Mouse (Mus musculus) liver, embryonic 11.5 days (tissue): ENCODE results near the gene Appl1. TPM values are rescaled to one million over a fixed set of nuclear protein-coding genes. Genes with fewer than 3 reads are reported as not detected.
"Not testable (repeated sequence)": the region's sequence is repeated elsewhere in the genome, so short reads cannot be mapped to it uniquely, and the experiment has no call there.

Experiments
- ATAC-seq: fragments of 200-750 bp; cut with Nextera tagmentation; replicated peaks from 2 replicates; pipeline ENCODE4 v1.8.0; 2017; ENCODE audit warnings: moderate number of reproducible peaks, mild to moderate bottlenecking, moderate TSS enrichment, moderate library complexity; ENCODE audit not compliant: low FRiP score
- DNase-seq: peaks from one replicate; pipeline ENCODE4 v3.0.0-alpha.2; 2017; ENCODE audit warnings: low spot score
- H3K27ac ChIP-seq: fragments of 300-500 bp; sonication (generic); 2 replicates; pipeline ENCODE4 v1.5.1; 2014; ENCODE audit warnings: mild to moderate bottlenecking, low read depth, low read length, control low read depth
- H3K27me3 ChIP-seq: fragments of 300-500 bp; sonication (generic); replicated peaks from 2 replicates; pipeline ENCODE4 v1.6.1; 2014; ENCODE audit warnings: low read length, mixed read lengths; ENCODE audit not compliant: control insufficient read depth, insufficient read depth
- H3K36me3 ChIP-seq: fragments of 300-500 bp; sonication (generic); 2 replicates; pipeline ENCODE4 v1.6.1; 2014; ENCODE audit warnings: mild to moderate bottlenecking, low read length, moderate library complexity, mixed read lengths; ENCODE audit not compliant: control insufficient read depth, insufficient read depth
- H3K4me1 ChIP-seq: fragments of 300-500 bp; sonication (generic); replicated peaks from 2 replicates; pipeline ENCODE4 v1.6.1; 2014; ENCODE audit warnings: low read length, mixed read lengths; ENCODE audit not compliant: control insufficient read depth, insufficient read depth
- H3K4me2 ChIP-seq: fragments of 300-500 bp; sonication (generic); 2 replicates; pipeline ENCODE4 v1.6.1; 2014; ENCODE audit warnings: mild to moderate bottlenecking, control low read depth, moderate library complexity
- H3K4me3 ChIP-seq: fragments of 300-500 bp; sonication (generic); 2 replicates; pipeline ENCODE4 v1.5.1; 2014; ENCODE audit warnings: low read depth, low read length, control low read depth
- H3K9ac ChIP-seq: fragments of 300-500 bp; sonication (generic); 2 replicates; pipeline ENCODE4 v1.6.1; 2014; ENCODE audit warnings: low read depth, low read length, control low read depth
- H3K9me3 ChIP-seq: fragments of 300-500 bp; sonication (generic); 2 replicates; pipeline ENCODE4 v1.6.1; 2016; ENCODE audit warnings: low read length, inconsistent platforms, mixed read lengths; ENCODE audit not compliant: control insufficient read depth
- WGBS: fragments of 180-500 bp; shearing (Covaris S2); extraction: QIAGEN DNeasy Blood & Tissue Kit; methylation state at CpG from one replicate; pipeline ENCODE4 v1.1.7; 2014; 5-methylcytosine and 5-hydroxymethylcytosine counted together
- polyA plus RNA-seq: library from polyadenylated mRNA; unstranded; fragments of >200 nt; fragmentation: Nextera tagmentation; extraction: Ambion mirVana; gene quantifications from 2 replicates; pipeline ENCODE4 v1.2.1, GENCODE M21; 2014

The Appl1 gene
- polyA plus RNA-seq, 1 experiment from 2014 or later, result 14.2 TPM

- Histone ChIP-seq H3K9me3 (no peaks in the 10 kb centered on the region), H3K27ac (no peak overlapping the region), H3K4me3 (no peak overlapping the region), H3K4me1 (no peaks in the 10 kb centered on the region), H3K4me2 (no peak overlapping the region), H3K36me3 (no peaks in the 10 kb centered on the region), H3K9ac (no peak overlapping the region), H3K27me3 (no peaks in the 10 kb centered on the region)
- no peak for DNase-seq
- WGBS, result 85% methylated on average over 3 of the region's 3 CpGs
- ATAC-seq, result no peak
These were observed 36.1 kb downstream of the Appl1 start for GRCm38 (mm10) chr14:26934891-26935290.

GRCm38 (mm10) chr14:26923702-26924421 lies 47.2 kb downstream of the Appl1 start:
- Histone ChIP-seq H3K4me3 (no peak overlapping the region), H3K27me3 (no peaks in the 10 kb centered on the region), H3K9me3 (no peaks in the 10 kb centered on the region), H3K4me2 (no peak overlapping the region), H3K9ac (no peak overlapping the region), H3K4me1 (no peaks in the 10 kb centered on the region), H3K27ac (no peak overlapping the region), H3K36me3 (peaks cover 2% of the 10 kb centered on the region; the same call in 1 of the 2 replicates)
- DNase-seq (no peak), ATAC-seq (peak; percentile 54; the same call in 1 of the 2 replicates)
- 64% methylated on average over 5 of the region's 5 CpGs for WGBS

GRCm38 (mm10) chr14:26919310-26919709 lies 51.7 kb downstream of the Appl1 start:
- no peak overlapping the region for H3K4me2 ChIP-seq
- no peaks in the 10 kb centered on the region for H3K27me3 ChIP-seq
- WGBS, result 81% methylated on average over 3 of the region's 3 CpGs
- DNase-seq, result no peak
- H3K9me3 ChIP-seq, result no peaks in the 10 kb centered on the region
- H3K36me3 ChIP-seq, result no peaks in the 10 kb centered on the region
- no peaks in the 10 kb centered on the region for H3K4me1 ChIP-seq
- H3K4me3 ChIP-seq, result no peak overlapping the region
- no peak overlapping the region for H3K27ac ChIP-seq
- ATAC-seq, result no peak
- no peak overlapping the region for H3K9ac ChIP-seq

GRCm38 (mm10) chr14:26913681-26914268 lies 57.3 kb downstream of the Appl1 start:
- Histone ChIP-seq H3K27ac (no peak overlapping the region), H3K9ac (no peak overlapping the region), H3K4me2 (no peak overlapping the region), H3K9me3 (no peaks in the 10 kb centered on the region), H3K4me1 (no peaks in the 10 kb centered on the region), H3K4me3 (no peak overlapping the region), H3K27me3 (no peaks in the 10 kb centered on the region), H3K36me3 (no peaks in the 10 kb centered on the region)
- DNase-seq (no peak), ATAC-seq (no peak)
- WGBS, result 83% methylated on average over 9 of the region's 9 CpGs

GRCm38 (mm10) chr14:26911826-26912225 lies 59.2 kb downstream of the Appl1 start:
- no peaks in the 10 kb centered on the region for H3K27me3 ChIP-seq
- no peak overlapping the region for H3K4me3 ChIP-seq
- no peak for ATAC-seq
- DNase-seq, result no peak
- H3K4me1 ChIP-seq, result no peaks in the 10 kb centered on the region
- no peaks in the 10 kb centered on the region for H3K9me3 ChIP-seq
- no peaks in the 10 kb centered on the region for H3K36me3 ChIP-seq
- H3K4me2 ChIP-seq, result no peak overlapping the region
- H3K27ac ChIP-seq, result no peak overlapping the region
- H3K9ac ChIP-seq, result no peak overlapping the region
- WGBS, result 91% methylated on average over 13 of the region's 13 CpGs

- no peak overlapping the region for H3K27ac ChIP-seq
- no peaks in the 10 kb centered on the region for H3K36me3 ChIP-seq
- no peaks in the 10 kb centered on the region for H3K27me3 ChIP-seq
- no peak overlapping the region for H3K4me3 ChIP-seq
- 70% methylated on average over 6 of the region's 6 CpGs for WGBS
- DNase-seq (no peak), ATAC-seq (no peak)
- H3K9ac ChIP-seq, result no peak overlapping the region
- no peak overlapping the region for H3K4me2 ChIP-seq
- H3K9me3 ChIP-seq, result no peaks in the 10 kb centered on the region
- no peaks in the 10 kb centered on the region for H3K4me1 ChIP-seq
These were observed 59.8 kb downstream of the Appl1 start for GRCm38 (mm10) chr14:26911201-26911600.

- not testable (repeated sequence) for H3K4me1 ChIP-seq, H3K4me2 ChIP-seq, ATAC-seq, DNase-seq, H3K27me3 ChIP-seq, H3K27ac ChIP-seq, H3K4me3 ChIP-seq, H3K9me3 ChIP-seq, H3K36me3 ChIP-seq, H3K9ac ChIP-seq
- 52% methylated on average over 9 of the region's 9 CpGs for WGBS
These were observed 60.6 kb downstream of the Appl1 start for GRCm38 (mm10) chr14:26910461-26910860.

- H3K4me3 ChIP-seq, result no peak overlapping the region
- DNase-seq (no peak), ATAC-seq (no peak)
- H3K4me1 ChIP-seq, result no peaks in the 10 kb centered on the region
- no peak overlapping the region for H3K27ac ChIP-seq
- H3K9ac ChIP-seq, result no peak overlapping the region
- H3K4me2 ChIP-seq, result no peak overlapping the region
- H3K27me3 ChIP-seq, result no peaks in the 10 kb centered on the region
- no peaks in the 10 kb centered on the region for H3K36me3 ChIP-seq
- H3K9me3 ChIP-seq, result no peaks in the 10 kb centered on the region
- 78% methylated on average over 4 of the region's 4 CpGs for WGBS
These were observed 63.6 kb downstream of the Appl1 start for GRCm38 (mm10) chr14:26907401-26907800.

- H3K27ac ChIP-seq, result no peak overlapping the region
- ATAC-seq (no peak), DNase-seq (no peak)
- H3K4me1 ChIP-seq, result no peaks in the 10 kb centered on the region
- no peak overlapping the region for H3K4me2 ChIP-seq
- H3K9ac ChIP-seq, result no peak overlapping the region
- no peaks in the 10 kb centered on the region for H3K36me3 ChIP-seq
- WGBS, result 79% methylated on average over 12 of the region's 12 CpGs
- H3K4me3 ChIP-seq, result no peak overlapping the region
- no peaks in the 10 kb centered on the region for H3K27me3 ChIP-seq
- H3K9me3 ChIP-seq, result no peaks in the 10 kb centered on the region
These were observed 70.1 kb downstream of the Appl1 start for GRCm38 (mm10) chr14:26900893-26901292.
